Mouse (Mus musculus) hindbrain, embryonic 13.5 days (tissue): ENCODE measurements around the gene Gm8677. TPM values are rescaled to one million over a fixed set of nuclear protein-coding genes. Genes with fewer than 3 reads are reported as not detected.
"Not testable (repeated sequence)": the region's sequence is repeated elsewhere in the genome, so short reads cannot be mapped to it uniquely, and the experiment has no call there.

Experiments used
- ATAC-seq: fragments of 200-750 bp; cut with Nextera tagmentation; 2 replicates; pipeline ENCODE4 v1.8.0; 2017; ENCODE audit warnings: moderate TSS enrichment; ENCODE audit not compliant: low FRiP score
- H3K27ac ChIP-seq: fragments of 300-500 bp; sonication (generic); 2 replicates; pipeline ENCODE4 v1.5.1; 2015; ENCODE audit warnings: inconsistent platforms, mild to moderate bottlenecking, moderate library complexity
- H3K27me3 ChIP-seq: fragments of 300-500 bp; sonication (generic); 2 replicates; pipeline ENCODE4 v1.6.1; 2015; ENCODE audit warnings: mild to moderate bottlenecking, inconsistent platforms
- H3K36me3 ChIP-seq: fragments of 300-500 bp; sonication (generic); 2 replicates; pipeline ENCODE4 v1.6.1; 2015; ENCODE audit warnings: mild to moderate bottlenecking, inconsistent platforms
- H3K4me1 ChIP-seq: fragments of 300-500 bp; sonication (generic); replicated peaks from 2 replicates; pipeline ENCODE4 v1.6.1; 2015; ENCODE audit warnings: inconsistent platforms
- H3K4me2 ChIP-seq: fragments of 300-500 bp; sonication (generic); 2 replicates; pipeline ENCODE4 v1.6.1; 2015; ENCODE audit warnings: inconsistent platforms, mild to moderate bottlenecking, moderate library complexity
- H3K4me3 ChIP-seq: fragments of 300-500 bp; sonication (generic); 2 replicates; pipeline ENCODE4 v1.5.1; 2015; ENCODE audit warnings: mild to moderate bottlenecking, inconsistent platforms
- H3K9ac ChIP-seq: fragments of 300-500 bp; sonication (generic); 2 replicates; pipeline ENCODE4 v1.6.1; 2015; ENCODE audit warnings: mild to moderate bottlenecking, inconsistent platforms
- H3K9me3 ChIP-seq: fragments of 300-500 bp; sonication (generic); 2 replicates; pipeline ENCODE4 v1.6.1; 2016; ENCODE audit warnings: inconsistent platforms
- WGBS: fragments of 180-500 bp; shearing (Covaris S2); methylation state at CpG from one replicate; pipeline ENCODE4 v1.1.7; 2015; 5-methylcytosine and 5-hydroxymethylcytosine counted together
- polyA plus RNA-seq: library from polyadenylated mRNA; unstranded; fragments of >200 nt; fragmentation: Nextera tagmentation; extraction: Ambion mirVana; gene quantifications from 2 replicates; pipeline ENCODE4 v1.2.1, GENCODE M21; 2015

Gene Gm8677
- not detected in 2 replicates for polyA plus RNA-seq

DNA sequence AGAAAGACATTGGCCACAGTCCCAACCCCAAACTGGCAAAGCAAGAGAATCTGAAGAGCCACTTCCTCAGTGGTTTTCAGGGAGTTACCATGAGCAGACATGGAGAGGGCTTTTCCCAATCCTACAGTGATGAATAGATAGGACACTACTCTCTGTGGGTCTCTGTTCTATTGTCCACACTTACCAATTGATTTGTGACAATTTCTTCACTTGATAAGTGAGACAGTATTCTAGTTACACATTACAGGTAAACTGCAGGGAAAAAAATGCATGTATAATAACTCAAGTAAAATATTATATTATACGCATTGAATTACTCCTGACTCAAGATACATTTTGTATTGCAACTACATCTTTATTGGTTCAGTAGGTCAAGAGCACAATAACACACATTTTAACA lies at the start of gene Gm8677:
Gene Gm8677 (minus strand): TSS at position 101 of the 400 bp plus-strand sequence.
- not testable (repeated sequence) for ATAC-seq, H3K27ac ChIP-seq, H3K27me3 ChIP-seq, H3K9ac ChIP-seq, H3K4me2 ChIP-seq, H3K36me3 ChIP-seq, H3K4me3 ChIP-seq, H3K9me3 ChIP-seq, H3K4me1 ChIP-seq
- no CpG with 5 or more reads among the region's 1 CpGs for WGBS

DNA sequence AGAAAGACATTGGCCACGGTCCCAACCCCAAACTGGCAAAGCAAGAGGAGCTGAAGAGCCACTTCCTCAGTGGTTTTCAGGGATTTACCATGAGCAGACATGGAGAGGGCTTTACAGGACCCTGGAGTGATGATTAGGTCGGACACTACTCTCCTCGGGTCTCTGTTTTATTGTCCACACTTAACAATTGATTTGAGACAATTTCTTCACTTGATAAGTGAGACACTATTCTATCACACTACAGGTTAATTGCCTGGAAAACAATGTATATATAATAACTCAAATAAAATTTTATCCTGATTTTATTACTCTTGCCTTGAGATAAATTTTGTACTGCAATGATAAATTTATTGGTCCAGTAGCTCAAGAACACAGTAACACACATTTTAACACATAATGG lies 30.6 kb upstream of the Gm8677 start, which contains the start of gene Gm4201:
Gene Gm4201 (minus strand): TSS at position 101 of the 400 bp plus-strand sequence.
- H3K36me3 ChIP-seq, H3K9me3 ChIP-seq, H3K4me1 ChIP-seq, ATAC-seq, H3K4me2 ChIP-seq, H3K27ac ChIP-seq, H3K27me3 ChIP-seq, H3K9ac ChIP-seq, H3K4me3 ChIP-seq: not testable (repeated sequence)
- no CpG with 5 or more reads among the region's 3 CpGs for WGBS

DNA sequence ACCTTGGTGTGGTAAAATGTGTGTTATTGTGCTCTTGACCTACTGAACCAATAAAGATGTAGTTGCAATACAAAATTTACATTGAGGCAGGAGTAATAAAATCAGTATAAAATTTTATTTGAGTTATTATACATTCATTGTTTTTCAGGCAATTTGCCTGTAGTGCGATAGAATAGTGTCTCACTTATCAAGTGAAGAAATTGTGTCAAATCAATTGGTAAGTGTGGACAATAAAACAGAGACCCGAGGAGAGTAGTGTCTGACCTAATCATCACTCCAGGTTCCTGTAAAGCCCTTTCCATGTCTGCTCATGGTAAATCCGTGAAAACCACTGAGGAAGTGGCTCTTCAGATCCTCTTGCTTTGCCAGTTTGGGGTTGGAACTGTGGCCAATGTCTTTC lies 12.0 kb downstream of the Gm8677 start, which contains the start of gene Vmn1r152:
Gene Vmn1r152 (plus strand): TSS at position 301 of the 400 bp plus-strand sequence.
- H3K4me2 ChIP-seq, H3K4me1 ChIP-seq, ATAC-seq, H3K36me3 ChIP-seq, H3K4me3 ChIP-seq, H3K9ac ChIP-seq, H3K27me3 ChIP-seq, H3K9me3 ChIP-seq, H3K27ac ChIP-seq: not testable (repeated sequence)
- no CpG with 5 or more reads among the region's 3 CpGs for WGBS

DNA sequence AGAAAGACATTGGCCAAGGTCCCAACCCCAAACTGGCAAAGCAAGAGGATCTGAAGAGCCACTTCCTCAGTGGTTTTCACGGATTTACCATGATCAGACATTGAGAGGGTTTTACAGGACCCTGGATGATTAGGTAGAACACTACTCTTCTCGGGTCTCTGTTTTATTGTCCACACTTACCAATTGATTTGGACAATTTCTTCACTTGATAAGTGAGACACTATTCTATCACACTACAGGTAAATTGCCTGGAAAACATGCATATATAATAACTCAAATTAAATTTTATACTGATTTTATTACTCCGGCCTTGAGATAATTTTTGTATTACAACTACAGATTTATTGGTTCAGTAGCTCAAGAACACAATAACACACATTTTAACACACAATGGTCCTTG lies 35.1 kb downstream of the Gm8677 start, which contains the start of gene Vmn1r151:
Gene Vmn1r151 (minus strand): TSS at position 101 of the 400 bp plus-strand sequence.
- not testable (repeated sequence) for H3K9me3 ChIP-seq, H3K4me2 ChIP-seq, H3K27ac ChIP-seq, H3K36me3 ChIP-seq, ATAC-seq, H3K27me3 ChIP-seq, H3K9ac ChIP-seq, H3K4me1 ChIP-seq, H3K4me3 ChIP-seq
- 65% methylated on average over 2 of the region's 3 CpGs for WGBS

Other genes starting within 250 kb of the Gm8677 start
- gene Gm4187, start 205.2 kb downstream of the Gm8677 start, polyA plus RNA-seq = not detected in 2 replicates
- not detected in 2 replicates for gene Gm8660, start 163.8 kb downstream of the Gm8677 start, polyA plus RNA-seq
- gene Vmn1r148, start 121.3 kb downstream of the Gm8677 start, polyA plus RNA-seq = not detected in 2 replicates
- gene Vmn1r149, start 96.7 kb downstream of the Gm8677 start, polyA plus RNA-seq = not detected in 2 replicates
- gene Gm10665, start 70.8 kb downstream of the Gm8677 start, polyA plus RNA-seq = not detected in 2 replicates
- not detected in 2 replicates for gene Vmn1r151, start 35.2 kb downstream of the Gm8677 start, polyA plus RNA-seq
- gene Vmn1r152, start 11.9 kb downstream of the Gm8677 start, polyA plus RNA-seq = not detected in 2 replicates
- not detected in 2 replicates for gene Gm4201, start 30.5 kb upstream of the Gm8677 start, polyA plus RNA-seq
- not detected in 2 replicates for gene Gm4565, start 53.2 kb upstream of the Gm8677 start, polyA plus RNA-seq
- not detected in 2 replicates for gene Vmn1r155, start 123.1 kb upstream of the Gm8677 start, polyA plus RNA-seq
- not detected in 2 replicates for gene Gm8693, start 157.4 kb upstream of the Gm8677 start, polyA plus RNA-seq
- not detected in 2 replicates for gene Gm4567, start 184.8 kb upstream of the Gm8677 start, polyA plus RNA-seq
- not detected in 2 replicates for gene Vmn1r157, start 226.8 kb upstream of the Gm8677 start, polyA plus RNA-seq